Mouse (Mus musculus) left cerebral cortex, postnatal 10 days (tissue): ENCODE measurements around the gene Pex10. TPM values are rescaled to one million over a fixed set of nuclear protein-coding genes. Genes with fewer than 3 reads are reported as not detected.
A peak's percentile ranks its signal among the peaks of the same experiment; 100 is the strongest.

ENCODE experiments used
- DNase-seq, 2 experiments: peaks; one replicate each; pipeline ENCODE4 v3.0.0; 2021 to 2022; ENCODE audit warnings: low spot score in 2 of 2, mixed read lengths in 1 of 2; ENCODE audit errors: extremely low spot score in 1 of 2
- intact Hi-C: fragments of 180-260 bp; cut with DNase I; formaldehyde crosslinking; loops from one replicate; pipeline ENCODE4 v1.15.1; 2025
- total RNA-seq, 2 experiments: library from RNA; stranded (reverse); gene quantifications; 2 replicates each; pipeline ENCODE4 v1.2.3; 2021

Gene Pex10
- total RNA-seq, 2 experiments from 2014 or later = 18.0 to 19.3 TPM

DNA sequence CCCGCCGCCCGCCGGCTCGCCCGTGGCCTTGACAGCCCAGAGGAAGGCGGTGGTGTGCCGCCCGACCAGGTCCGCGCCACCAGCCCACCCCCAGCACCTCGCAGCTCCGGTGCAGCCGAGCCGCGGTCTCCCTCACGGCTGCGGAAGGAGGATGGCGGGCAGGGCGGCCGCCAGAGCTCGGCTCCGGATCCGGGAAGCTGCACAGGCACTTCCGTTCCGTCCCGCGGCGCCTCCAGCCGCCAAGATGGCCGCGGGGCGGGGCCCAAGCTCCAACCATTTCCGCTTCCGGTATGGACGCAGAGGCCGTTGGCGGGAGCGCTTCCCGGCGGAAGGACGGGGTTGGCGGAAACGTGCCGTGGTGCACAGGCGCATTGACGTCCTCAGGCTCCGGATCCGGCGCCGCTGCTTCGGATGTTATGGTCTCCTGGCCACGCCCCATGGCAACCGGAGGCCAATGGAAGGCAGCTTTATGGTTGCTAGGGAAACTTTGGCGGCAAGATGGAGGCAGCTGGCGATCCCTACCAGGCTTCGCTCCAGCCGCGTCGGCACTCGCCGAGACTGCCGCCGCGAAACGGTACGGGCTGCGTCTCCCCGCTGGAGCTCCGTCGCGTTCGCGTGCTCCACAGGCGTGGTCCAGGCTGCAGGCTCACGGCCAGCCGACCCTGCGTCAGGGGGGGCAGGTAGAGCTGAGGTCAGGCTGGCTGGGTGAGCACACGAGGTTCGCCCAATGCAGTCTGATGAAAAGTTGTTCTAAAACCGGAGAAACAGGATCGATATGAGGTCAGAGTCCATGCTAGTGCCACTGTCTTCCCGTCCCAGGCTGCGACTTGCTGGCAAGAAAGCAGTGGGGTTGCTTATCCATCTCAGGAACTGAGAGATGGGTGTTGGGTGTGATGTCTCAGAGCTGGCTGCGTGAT lies 19.6 kb downstream of the Pex10 start, which contains the start of the genes Rer1 and Morn1:
Gene Rer1, minus strand, starts transcription at position 275 of the 917 bp plus-strand sequence.
Gene Morn1, plus strand, starts transcription at position 470 of the 917 bp plus-strand sequence.
- peak; percentile 100 for DNase-seq
- intact Hi-C loops = no loop called here

DNA sequence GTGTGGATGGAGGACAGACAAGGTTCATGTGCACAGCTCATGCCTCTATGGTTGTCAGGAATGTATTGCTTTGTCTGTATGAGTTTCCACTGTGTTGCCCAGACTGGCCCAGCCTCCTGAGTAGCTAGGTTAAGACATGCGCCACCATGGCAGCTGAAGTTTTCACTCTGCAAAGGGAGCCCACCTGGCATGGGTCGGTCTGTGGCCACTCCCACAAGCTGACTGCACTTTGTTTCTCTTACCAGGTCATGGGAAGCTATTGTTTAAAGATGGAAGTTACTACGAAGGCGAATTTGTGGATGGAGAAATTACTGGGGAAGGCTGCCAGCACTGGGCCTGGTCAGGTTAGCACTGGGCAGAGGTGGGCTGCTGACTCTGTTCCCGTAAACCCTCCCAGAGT lies 22.4 kb downstream of the Pex10 start:
- intact Hi-C loops = no loop called here
- no peak for DNase-seq

DNA sequence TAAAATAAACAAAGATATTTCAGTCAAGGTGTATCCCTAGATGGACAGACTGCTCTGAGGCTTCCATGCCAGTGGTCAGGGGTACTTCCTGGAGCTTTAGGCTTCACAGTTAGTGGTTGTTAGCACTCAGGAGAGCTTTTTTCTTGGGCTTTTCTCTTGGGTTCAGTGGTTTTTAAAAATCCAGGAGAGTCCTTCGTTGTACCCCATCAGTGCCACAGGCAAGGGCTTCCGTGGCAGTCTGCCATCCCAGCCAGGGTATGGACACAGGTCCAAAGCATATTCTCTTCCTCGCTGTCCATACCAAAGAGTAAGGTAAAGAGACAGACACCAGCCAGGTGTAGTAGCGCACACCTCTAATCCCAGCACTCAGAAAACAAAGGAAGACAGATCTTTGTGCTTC lies 23.3 kb downstream of the Pex10 start:
- DNase-seq = no peak
- intact Hi-C loops = no loop called here

DNA sequence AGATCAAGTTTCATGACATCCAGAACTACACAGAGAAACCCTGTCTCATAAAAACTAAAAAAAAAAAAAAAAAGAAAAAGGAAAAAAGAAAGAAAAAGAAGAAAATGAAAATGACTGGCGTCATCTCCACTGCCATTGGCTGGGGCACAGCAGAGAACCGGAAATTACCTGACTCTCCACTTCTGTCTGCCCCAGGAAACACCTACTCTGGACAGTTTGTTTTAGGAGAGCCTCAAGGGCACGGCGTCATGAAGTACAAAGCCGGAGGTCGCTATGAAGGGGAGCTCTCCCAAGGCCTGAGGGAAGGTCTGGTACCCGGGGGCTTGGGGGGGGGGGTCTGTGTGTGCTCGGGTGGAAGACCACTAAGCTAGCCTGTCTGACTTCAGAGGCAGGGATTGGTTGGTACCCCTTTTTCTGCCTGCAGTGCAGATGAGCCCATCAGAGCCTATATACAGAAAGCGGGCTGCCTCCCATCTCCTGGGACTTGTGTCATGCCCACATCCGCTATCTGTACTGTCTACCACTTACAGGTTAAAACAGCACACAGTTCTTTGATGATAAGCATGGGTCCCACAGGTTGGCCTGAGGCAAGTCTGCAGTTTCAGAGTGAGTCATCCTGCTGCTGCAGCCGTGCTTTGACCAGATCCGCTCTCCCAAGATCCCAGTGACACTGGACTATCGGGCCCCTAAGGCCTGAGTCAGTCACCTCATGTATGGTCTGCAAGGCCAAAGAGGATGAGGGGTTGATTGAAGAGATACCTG lies 24.1 kb downstream of the Pex10 start:
- intact Hi-C loops = no loop called here
- DNase-seq = no peak

DNA sequence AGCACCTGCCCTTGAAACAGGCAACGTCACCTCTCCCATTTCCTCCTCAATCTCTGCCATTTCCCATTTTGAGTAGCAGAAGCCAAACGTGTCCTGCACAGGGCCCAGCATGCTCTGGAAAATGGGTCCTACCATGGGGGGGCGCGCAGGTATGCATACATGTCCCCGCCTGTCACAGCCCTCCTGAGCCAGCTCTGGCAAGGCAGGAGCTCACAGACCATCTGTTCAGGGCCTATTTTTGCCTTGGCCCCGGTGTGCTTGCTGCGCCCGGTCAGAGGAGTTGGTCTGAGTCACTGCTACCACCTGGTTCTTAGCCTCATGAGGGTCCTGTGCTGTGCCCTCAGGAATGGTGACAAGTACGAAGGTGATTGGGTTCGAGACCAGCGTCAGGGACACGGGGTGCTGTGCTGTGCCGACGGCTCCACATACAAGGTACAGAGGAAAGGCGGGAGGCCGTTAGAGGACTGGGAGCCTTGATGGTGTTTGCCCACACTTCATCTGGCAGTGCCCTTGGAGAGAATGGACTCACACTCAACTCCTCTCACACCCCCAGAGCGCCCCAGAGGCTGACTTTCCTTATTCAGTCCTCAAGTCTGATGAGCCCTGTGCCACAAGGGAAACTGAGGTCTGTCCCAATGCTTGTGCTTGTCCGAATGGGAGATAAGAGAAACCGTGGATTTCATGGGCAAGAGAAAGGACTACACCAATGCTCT lies 26.1 kb downstream of the Pex10 start:
- no peak for DNase-seq
- intact Hi-C loops = no loop called here

DNA sequence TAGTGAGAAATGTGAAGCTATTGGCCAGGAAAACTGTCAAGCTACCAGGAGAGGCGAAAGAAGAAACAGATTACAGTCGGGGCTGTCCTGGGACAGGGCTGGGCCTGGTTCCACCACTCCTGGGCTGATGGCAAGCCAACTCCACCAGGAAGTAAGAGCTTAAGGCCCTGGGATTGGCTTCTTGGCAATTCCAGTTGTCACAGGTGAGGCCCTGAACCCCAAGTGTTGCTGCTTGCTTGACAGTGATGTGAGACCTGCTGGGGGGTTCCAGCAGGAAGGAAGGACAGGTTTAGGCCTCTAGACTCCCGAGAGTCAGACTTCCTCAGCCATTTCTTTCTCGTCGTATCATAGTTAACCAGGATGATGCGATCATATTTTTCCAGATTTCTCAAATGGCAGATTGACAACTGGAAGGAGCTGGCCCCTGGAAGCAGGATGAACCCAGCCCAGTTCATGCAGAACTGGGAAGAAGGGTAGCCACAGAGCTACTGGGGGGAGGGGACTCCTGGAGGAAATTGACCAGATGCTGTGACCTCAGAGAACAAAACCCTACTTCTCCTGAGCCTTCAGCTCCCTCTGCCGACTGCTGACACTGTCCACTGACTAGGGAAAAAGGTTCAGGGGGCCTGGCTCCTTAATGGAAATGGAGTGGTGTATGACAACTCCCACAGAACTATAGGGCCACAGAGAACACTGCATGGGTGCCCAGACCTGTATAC lies 26.8 kb downstream of the Pex10 start:
- intact Hi-C loops = no loop called here
- DNase-seq = no peak

DNA sequence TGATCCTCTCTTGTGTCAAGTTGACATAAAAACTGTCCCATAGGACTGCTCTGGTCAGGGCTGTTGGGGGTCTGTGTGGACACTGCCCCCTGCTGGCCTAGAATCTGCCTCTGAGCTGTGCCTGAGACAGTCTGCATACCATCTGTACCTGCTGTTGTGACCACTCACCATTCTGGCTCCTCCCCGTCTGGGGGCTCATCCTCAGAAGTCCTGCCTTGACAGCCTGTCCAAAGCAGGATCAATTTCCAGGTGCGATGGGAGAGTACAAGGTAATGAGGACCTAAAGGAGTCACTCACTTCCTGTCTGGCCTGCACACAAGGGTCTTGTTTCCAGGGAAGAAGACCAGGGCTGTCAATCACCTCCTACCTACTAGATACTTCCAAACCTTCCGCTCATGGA lies 27.7 kb downstream of the Pex10 start:
- no peak for DNase-seq
- intact Hi-C loops = no loop called here

DNA sequence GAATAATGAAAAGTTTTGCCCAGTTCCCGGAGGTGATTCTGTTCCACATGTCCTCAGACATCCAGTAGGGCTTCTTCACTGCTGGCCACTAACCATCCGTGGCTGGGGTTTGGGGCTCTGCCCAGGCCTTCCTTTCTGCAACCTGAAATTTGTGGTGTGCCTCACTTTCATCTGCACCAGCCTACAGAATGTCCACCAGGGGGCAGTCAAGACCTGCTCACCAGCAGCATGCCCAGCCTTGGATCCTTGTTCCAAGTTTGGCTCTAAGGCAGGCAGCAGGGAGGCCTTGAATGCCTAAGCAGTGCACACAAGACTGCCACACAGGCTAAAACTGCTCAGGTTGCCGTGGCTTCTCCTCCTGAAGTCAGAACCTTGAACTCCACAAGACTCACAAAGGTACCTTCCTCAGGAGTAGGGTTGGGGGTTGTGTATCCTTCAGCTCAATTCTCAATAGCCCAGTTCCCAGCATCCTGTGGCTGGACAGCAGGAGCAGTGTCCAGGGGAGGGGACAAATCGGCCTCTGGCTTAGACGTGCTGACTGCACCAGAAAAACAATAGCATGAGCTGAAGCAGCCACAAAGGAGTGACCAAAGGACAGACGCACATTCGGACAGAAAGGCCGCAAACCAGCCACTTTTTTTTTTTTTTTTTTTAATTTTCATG lies 28.6 kb downstream of the Pex10 start:
- DNase-seq = peak; percentile 89 to 91
- intact Hi-C loops = loop anchor here (1.0 kb wide), 1 partner anchor 154 kb away; the partner anchor contains the start of gene Faap20

DNA sequence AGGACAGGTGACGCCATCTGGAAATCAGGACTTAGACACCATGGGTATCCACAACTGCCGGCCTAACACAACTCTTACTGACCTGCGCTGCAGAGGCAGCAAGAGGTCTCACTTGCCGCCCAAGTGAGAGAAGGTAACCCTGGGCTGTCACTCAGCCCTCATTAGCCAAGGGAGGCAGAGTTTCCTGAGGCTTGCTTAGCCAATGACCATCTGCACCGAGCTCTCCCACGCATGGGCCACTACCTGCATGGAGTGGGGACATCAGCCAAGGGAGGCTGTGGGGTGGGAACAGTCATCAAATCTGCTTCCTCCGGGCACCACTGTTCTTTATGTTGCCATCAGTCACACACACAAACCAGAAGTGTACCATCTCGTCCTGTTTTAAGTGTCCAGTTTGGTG lies 29.2 kb downstream of the Pex10 start:
- no peak for DNase-seq

DNA sequence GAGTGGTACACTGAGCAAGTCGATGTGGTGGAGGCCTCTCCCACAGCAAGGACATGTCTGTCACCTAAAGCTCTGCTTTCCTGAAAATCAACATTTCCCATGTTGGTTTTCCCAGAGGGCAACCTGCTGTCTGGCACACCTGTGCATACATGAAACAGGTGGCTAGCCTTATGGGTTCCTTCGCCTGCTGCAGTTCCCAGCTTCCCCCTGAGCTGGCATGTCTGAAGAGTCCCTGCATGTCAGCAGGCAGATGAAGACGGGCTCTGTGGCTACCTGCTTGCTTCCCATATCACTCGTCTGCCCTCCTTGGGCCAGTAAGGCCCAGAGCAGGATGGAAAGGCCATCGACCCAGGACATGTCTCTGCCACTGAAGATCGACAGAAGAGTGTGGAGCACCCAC lies 30.6 kb downstream of the Pex10 start:
- DNase-seq = no peak
- intact Hi-C loops = no loop called here

More for the DNA sequence above, 29.2 kb downstream of the Pex10 start:
- intact Hi-C loops = loop anchor here (1.0 kb wide), 1 partner anchor 153 kb away; the partner anchor contains the start of gene Faap20

DNA sequence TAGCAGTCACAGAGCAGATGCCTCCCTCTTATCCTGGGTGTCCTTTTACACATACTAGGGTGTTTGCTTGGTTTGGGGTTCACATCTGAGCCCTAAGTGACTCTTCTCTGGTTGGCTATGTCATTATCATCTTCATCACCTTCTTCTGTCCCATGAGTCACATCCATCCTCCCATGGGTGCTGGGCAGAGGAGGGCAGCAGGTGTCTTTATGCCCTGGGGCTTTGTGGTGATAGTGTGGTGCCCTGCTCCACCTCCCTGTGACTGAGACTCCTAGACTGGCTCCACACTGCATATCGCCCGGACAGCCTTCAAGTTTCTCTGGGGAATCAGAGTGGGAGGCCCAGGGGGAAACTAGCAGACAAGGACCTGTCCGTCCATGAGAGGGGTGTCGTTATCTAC lies 31.8 kb downstream of the Pex10 start:
- intact Hi-C loops = no loop called here
- DNase-seq = no peak

DNA sequence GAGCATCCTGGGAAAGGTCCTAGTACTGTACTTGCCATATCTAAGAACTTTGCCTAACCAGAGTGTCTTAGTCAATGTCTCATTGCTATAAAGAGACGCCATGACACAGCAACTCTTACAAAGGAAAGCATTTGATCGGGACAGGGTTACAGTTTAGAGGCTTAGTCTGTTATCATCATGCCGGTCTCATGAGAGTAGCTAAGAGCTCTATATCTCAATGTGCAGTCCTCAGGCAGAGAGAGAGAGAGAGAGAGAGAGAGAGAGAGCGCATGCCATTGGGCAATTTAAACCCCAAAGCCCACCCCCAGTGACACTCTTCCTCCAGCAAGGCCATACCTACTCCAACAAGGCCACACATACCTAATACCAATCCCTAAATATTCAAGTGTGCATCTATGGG lies 41.1 kb downstream of the Pex10 start:
- intact Hi-C loops = no loop called here
- no peak for DNase-seq

DNA sequence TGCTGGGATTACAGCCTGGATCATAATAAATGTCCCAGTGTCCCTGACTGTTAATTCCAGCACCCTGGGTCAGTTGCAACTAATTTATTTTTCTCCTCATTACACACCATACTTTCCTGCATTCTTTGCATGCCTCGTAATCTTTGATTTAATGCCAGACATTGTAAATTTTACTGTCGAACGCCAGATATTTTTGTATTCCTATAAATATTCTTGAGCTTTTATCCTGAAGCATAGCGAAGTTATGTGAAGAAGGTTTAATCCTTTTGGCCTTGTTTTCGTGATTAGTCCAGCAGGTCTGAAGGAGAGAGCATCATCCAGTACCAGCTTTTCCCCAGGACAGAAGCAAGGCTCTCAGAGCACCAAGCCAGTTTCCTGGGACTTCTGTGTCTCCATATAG lies 42.7 kb downstream of the Pex10 start:
- no peak for DNase-seq
- intact Hi-C loops = no loop called here

DNA sequence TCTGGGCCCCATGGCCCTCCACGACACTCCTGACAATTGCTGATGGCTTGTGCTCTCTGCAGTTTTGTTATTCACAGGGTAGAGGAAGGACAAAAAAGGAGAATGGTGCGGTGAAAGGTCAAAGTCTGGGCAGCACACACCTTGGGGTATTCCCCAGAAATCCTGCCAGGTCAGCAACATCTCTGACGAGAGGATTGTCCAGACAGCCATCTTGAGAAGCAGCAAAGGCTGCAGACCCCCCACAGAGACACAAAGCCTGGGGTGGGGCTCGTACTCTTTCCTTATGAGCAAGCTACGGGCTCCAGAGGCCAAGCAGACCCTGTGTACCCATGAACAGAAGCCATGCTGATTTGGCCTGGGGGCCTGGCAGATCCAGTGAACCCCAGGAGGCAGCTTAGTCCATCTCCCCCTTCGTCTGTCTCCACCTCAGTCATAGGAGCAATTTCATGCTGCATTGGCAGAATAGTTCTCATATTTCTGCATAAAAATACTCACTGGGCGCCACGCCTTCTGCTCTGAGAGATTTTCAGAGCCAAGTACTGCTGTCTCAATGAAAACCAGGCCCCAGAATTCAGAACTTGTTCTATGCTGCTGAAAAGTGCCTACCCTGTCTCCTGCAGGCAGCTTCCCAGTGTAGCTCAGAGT lies 47.1 kb downstream of the Pex10 start:
- intact Hi-C loops = no loop called here
- peak; percentile 28 to 51 for DNase-seq

DNA sequence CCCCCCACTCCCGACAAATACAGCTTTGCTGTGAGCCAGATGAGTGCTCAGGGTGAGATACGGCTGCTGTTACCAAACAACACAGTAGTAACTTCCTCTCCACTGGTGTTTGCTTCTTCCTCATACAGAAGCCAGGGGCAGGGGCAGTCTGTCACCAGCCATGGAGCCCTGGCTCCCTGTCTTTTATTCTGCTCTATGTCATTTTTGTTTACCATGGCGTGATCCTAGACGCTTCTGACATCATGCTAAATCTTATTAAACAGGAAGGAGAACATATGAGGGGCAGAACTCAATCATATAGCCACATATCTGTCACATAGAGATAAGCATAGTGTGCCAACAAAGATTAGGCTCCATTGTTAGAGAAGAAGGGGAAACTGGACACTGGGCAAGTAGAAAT lies 49.8 kb downstream of the Pex10 start:
- intact Hi-C loops = no loop called here
- DNase-seq = no peak

DNA sequence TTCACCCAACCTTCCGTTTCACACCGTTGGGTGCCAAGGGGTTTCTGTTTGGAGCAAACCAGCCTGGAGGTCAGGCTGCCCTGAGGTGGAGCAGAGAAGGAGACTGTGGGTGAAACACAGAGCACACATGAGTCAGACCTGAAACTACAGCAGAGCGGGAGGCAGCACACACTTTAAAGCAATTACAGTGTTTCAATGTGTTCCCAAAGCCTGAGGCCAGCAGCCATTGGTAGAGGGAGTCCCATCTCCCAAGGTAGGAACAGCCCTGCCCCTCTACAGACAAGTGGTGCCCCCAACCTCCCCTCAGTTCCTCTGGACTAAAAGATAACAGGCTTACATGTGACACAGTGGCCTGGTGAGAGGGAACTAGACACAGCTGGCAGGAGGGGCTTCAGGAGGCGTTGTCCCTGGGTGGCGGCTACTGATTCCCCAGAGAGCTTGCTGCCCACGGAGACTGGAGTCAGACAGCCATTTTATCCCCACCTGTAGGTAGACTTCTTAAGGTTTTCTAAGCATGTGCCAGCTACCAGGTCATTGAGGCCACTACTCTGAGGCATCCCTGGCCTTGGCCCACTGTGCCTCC lies 50.7 kb downstream of the Pex10 start:
- intact Hi-C loops = no loop called here
- no peak for DNase-seq

DNA sequence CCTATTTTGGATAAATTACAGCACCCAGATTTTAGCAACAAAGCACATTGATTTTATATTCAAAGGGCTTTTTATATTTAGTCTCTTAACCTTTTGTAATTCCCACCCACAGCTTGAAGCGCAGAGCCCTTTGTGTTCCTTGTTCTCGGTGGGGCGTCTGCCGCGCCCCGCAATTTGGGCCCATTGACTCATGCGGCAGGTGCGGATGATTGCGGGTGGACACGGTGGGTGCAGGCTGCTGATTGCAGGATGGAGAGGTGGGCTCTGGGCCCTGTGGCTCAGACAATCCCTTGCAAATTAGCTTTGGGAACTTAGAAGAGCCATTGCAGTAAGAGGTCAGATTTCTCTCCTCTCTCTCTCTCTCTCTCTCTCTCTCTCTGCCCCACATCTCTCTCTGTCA lies 51.5 kb downstream of the Pex10 start:
- no peak for DNase-seq
- intact Hi-C loops = no loop called here
